10 mouse cellular contexts compared by ENCODE assay signal in the genomic region with DNA sequence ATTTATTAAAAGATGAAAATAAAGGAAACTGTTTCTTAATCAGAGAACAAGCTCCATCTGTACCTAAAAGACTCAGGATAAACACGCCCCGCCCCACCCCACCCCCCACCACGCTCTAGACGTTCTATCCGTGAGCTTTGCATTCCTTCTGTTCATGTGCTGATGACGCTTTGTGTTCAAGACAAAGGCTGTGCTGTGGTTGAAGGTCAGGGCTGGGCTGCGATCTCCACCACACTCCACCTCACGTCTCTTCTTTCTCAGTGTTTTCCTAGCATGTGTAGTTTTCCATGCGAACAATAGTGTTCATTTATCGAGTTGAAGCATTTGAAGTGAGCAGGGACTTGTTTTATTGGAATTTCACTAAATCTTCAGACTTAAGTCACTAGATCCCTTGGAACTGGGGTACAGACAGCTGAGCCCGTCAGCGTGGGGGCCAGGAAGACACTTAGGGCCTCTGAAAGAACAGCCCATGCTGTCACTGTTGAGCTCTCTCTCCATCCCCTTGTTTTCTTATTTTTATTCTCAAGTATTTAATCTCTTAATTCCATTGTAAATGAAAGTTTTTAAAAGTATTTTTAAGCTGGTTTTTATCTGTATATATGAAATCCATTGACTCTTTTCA.
A peak's percentile ranks its signal among the peaks of the same experiment; 100 is the strongest.
DNase-seq lines count a peak whose midpoint lies in the region; ATAC-seq lines count a peak whose summit lies in the region.
"Had no signal": no experiment of that assay in that cellular context is flagged by ENCODE, and none has a peak within 500 bp of the region (broad histone marks: within the 10 kb centered on the region; RNA-seq: fewer than 3 reads in every experiment).

No protein-coding gene starts in this region.

- ATAC-seq in embryonic facial prominence, embryonic 11.5 days (replicated peaks; ENCODE audit: insufficient number of reproducible peaks, low FRiP score, low TSS enrichment, low read depth) = peak; percentile 72
- ATAC-seq in hindbrain, embryonic 15.5 days (ENCODE audit: low FRiP score, low read depth) = no peak
- peak; percentile 68; the same call in 1 of the 2 replicates for ATAC-seq in neural tube, embryonic 12.5 days (ENCODE audit: low FRiP score, low read depth)
- ATAC-seq: intestine, embryonic 16.5 days had no signal

- no peak overlapping the region for H3K27ac ChIP-seq in embryonic facial prominence, embryonic 11.5 days (replicated peaks; ENCODE audit: low read depth, low read length)
- no peak overlapping the region for H3K27ac ChIP-seq in hindbrain, embryonic 15.5 days (replicated peaks)
- no peak overlapping the region for H3K27ac ChIP-seq in neural tube, embryonic 12.5 days

- no peak overlapping the region for H3K9ac ChIP-seq in embryonic facial prominence, embryonic 11.5 days (replicated peaks; ENCODE audit: low read length)
- no peak overlapping the region for H3K9ac ChIP-seq in hindbrain, embryonic 15.5 days
- H3K9ac ChIP-seq in neural tube, embryonic 12.5 days = no peak overlapping the region

- no peaks in the 10 kb centered on the region for H3K36me3 ChIP-seq in embryonic facial prominence, embryonic 11.5 days (replicated peaks; ENCODE audit: control insufficient read depth, insufficient read depth, low read depth, low read length)
- H3K36me3 ChIP-seq in hindbrain, embryonic 15.5 days = no peaks in the 10 kb centered on the region
- H3K36me3 ChIP-seq in neural tube, embryonic 12.5 days = no peaks in the 10 kb centered on the region

- intact Hi-C loops in left cerebral cortex, postnatal 36 days (cut with DNase I) = no loop called here

- no peak overlapping the region for H3K4me3 ChIP-seq in embryonic facial prominence, embryonic 11.5 days (ENCODE audit: low read depth, low read length)
- no peak overlapping the region for H3K4me3 ChIP-seq in hindbrain, embryonic 15.5 days
- no peak overlapping the region for H3K4me3 ChIP-seq in neural tube, embryonic 12.5 days
- H3K4me3 ChIP-seq: megakaryocyte, embryonic 14.5 days had no signal

- no peaks in the 10 kb centered on the region for H3K4me1 ChIP-seq in embryonic facial prominence, embryonic 11.5 days (ENCODE audit: control insufficient read depth, insufficient read depth, low read length)
- H3K4me1 ChIP-seq in hindbrain, embryonic 15.5 days (replicated peaks) = no peaks in the 10 kb centered on the region
- no peaks in the 10 kb centered on the region for H3K4me1 ChIP-seq in neural tube, embryonic 12.5 days

- H3K4me2 ChIP-seq in embryonic facial prominence, embryonic 11.5 days (ENCODE audit: low read depth, low read length) = no peak overlapping the region
- H3K4me2 ChIP-seq in hindbrain, embryonic 15.5 days = peak overlapping the region; percentile 41; the same call in 1 of the 2 replicates
- peak overlapping the region; percentile 40 for H3K4me2 ChIP-seq in neural tube, embryonic 12.5 days (replicated peaks)

- WGBS in embryonic facial prominence, embryonic 11.5 days = 11% methylated on average over 12 of the region's 12 CpGs
- WGBS in hindbrain, embryonic 15.5 days = 8% methylated on average over 12 of the region's 12 CpGs
- 4% methylated on average over 12 of the region's 12 CpGs for WGBS in neural tube, embryonic 12.5 days

- peak; percentile 6 for DNase-seq in brain, adult 2 months (ENCODE audit: low read depth, low spot score)
- peak; percentile 40 for DNase-seq in embryonic facial prominence, embryonic 11.5 days (ENCODE audit: low spot score)
- DNase-seq in left cerebral cortex, postnatal 36 days (ENCODE audit: low spot score in 2 of 2) = no peak
- no peak for DNase-seq in right cerebral cortex, postnatal 4 days
- DNase-seq in thymus, adult 18-20 months = no peak
- DNase-seq: cerebellum, adult 18-20 months had no signal

- no peaks in the 10 kb centered on the region for H3K27me3 ChIP-seq in embryonic facial prominence, embryonic 11.5 days (ENCODE audit: control insufficient read depth, insufficient read depth, low read length)
- H3K27me3 ChIP-seq in hindbrain, embryonic 15.5 days = no peaks in the 10 kb centered on the region
- H3K27me3 ChIP-seq in neural tube, embryonic 12.5 days (replicated peaks) = no peaks in the 10 kb centered on the region

- H3K9me3 ChIP-seq in embryonic facial prominence, embryonic 11.5 days (replicated peaks; ENCODE audit: control insufficient read depth, low read length) = no peaks in the 10 kb centered on the region
- H3K9me3 ChIP-seq in hindbrain, embryonic 15.5 days = no peaks in the 10 kb centered on the region
- no peaks in the 10 kb centered on the region for H3K9me3 ChIP-seq in neural tube, embryonic 12.5 days
- H3K9me3 ChIP-seq: megakaryocyte, embryonic 14.5 days had no signal

Comparison
In these comparisons a context has a peak if more than half of its experiments do, and no peak if none do; other contexts are left out.
1. DNase-seq: peak in brain, adult 2 months (single experiment) and embryonic facial prominence, embryonic 11.5 days (single experiment); none in left cerebral cortex, postnatal 36 days (0 of 2), right cerebral cortex, postnatal 4 days (single experiment) and thymus, adult 18-20 months (0 of 2).